Mouse (Mus musculus): ENCODE data around the gene Ceacam9.
"Not testable (repeated sequence)": the region's sequence is repeated elsewhere in the genome, so short reads cannot be mapped to it uniquely, and the experiment has no call there.

Gene Ceacam9

DNA sequence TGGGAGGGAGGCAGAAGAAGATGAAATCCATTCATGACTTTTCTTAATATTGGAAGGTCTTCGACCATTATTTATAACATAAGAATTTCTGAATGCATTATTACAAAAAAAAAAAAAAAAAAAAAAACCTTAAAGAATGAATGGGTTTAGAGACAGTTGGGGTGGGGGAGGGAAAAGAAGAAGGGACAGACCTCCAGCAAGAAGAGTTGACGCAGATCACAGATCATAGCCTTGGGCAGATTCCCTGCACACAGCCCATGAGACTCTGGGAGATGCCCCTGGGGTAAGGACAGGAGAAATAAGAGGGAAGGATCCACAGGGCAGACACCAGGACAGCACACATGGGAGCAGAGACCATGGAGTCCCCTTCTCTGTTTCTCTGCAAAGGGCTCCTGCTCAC lies at the start of gene Ceacam9:
Ceacam9 (plus strand) TSS at position 301 of the 400 bp plus-strand sequence.
- no peak for DNase-seq (ENCODE audit: low spot score)

DNA sequence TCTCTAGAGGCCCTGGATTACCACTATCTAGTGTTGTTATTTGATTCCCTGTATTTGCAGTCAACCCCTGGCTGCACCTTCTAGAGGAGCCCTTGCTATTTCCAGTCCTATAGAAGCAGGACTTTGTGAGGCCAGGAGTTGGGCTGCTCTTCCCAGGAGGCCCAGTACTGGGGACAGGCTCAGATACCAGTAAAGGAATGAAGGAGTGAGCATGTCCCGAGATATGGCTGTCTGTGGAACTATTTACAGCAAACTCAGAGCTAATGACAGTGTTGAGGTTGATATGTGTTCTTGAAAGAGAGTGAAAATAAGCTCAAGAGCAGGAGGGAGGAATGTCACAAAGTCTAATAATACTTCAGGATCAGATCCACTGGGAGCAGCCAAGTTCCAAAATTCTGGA lies 47.9 kb upstream of the Ceacam9 start:
- no peak for DNase-seq (ENCODE audit: low spot score)

DNA sequence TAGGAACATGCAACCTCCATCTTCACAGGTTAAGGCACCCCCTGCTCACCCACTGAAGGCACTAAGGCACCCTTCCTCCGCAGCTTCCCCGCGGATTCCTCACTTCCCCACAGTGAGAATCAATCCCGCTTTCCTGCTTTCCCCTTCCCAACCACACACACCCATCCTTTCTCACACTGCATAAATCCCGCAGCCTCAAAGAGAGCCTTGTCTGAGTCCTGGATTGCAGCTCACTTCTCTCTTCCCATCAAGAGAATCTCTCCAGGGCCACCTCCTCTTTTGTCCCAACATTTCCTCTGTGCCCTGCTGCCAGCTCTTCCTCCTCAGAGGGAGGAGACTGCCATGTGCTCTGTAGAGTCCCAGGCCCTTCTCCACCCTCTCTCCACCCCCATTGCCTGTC lies 47.0 kb upstream of the Ceacam9 start:
- not testable (repeated sequence) for DNase-seq (ENCODE audit: low spot score)

DNA sequence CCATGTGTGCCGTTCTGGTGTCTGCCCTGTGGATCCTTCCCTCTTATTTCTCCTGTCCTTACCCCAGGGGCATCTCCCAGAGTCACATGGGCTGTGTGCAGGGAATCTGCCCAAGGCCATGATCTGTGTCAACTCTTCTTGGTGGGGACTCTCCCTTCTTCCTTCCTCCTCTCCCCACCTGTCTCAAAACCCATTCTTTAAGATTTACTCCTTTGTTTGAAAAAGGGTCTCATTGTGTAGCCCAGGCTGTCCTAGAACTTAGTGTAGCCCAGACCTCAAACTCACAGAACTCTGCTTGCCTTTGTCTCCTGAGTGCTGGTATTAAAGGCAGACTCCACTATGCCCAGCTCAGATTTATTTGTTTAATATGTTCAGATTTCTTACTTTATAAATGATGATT lies 46.1 kb upstream of the Ceacam9 start, which contains the start of gene Ceacam15:
Ceacam15 (minus strand) TSS at position 101 of the 400 bp plus-strand sequence.
- DNase-seq (ENCODE audit: low spot score): no peak

DNA sequence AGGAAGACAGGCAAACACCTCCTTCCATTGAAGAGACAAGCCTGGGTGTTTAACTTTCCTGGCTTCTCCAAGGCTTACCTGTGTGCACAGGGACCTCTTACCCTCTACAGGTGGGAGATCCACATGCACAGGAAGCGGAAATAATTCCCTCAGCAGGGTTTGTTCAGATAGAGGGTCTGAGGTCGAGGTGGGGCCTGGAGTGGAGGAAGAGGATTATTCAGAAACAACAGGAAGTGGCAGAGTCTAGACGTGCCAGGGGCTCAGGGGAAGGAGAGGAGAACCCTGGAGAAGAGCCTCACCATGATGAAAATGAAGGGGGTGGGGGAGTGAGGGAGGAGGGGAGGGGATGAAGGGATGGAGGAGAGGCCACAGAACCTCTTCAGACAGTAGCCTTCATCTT lies 41.5 kb upstream of the Ceacam9 start:
- DNase-seq (ENCODE audit: low spot score): not testable (repeated sequence)

DNA sequence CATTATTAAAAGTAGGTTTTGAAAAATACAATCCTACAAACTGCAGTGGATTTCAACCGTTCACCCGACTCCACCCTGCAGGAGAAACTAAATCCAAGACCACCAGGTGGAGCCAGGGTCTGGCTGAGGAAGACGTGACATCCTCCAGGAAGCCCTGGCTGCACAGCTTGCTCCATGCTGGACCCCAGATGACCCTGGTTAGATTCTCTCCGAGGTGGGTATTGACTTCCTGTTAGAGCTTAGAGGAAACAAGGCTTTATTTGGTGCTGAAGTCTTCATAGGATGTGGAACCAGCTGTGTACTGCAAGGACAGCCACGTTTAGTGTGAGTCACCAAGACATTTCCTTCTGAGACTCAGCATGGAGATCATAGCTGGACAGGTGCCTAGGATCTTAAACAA lies 32.5 kb upstream of the Ceacam9 start:
- no peak for DNase-seq (ENCODE audit: low spot score)

DNA sequence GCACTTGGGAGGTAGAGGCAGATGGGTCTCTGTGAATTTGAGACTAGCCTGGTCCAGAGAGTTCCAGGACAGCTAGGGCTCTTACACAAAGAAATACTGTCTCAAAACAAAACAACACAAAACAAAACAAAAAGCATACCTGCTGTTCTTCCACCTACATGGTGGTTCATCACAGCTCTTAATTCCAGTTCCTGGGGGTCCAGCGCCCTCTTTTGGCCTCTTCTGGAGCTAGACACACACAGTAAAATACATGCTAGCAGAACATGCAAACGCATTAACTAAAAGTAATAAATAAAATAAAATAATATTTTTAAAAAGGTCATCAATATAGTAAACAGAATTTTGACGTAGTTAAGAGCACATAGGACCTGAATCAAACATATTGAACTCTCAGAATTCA lies 26.7 kb upstream of the Ceacam9 start:
- DNase-seq (ENCODE audit: low spot score): no peak

DNA sequence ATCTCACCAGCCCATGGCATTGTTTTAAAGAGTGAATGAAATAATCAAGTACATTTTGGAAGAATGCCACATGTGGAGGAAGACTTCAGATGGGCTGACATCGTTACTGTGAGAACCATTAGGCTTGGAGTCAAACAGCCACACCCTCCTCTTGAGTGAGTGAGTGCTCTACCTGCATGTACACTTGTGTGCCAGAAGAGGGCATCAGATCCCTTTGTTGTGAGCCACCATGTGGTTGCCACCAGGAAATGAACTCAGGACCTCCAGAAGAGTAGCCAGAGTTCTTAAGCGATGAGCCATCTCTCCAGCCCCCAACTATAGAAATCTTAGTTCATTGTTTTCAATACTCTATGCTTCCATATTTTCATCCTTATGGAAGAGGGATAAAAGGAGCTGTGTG lies 22.7 kb upstream of the Ceacam9 start:
- DNase-seq (ENCODE audit: low spot score): peak; percentile 56

DNA sequence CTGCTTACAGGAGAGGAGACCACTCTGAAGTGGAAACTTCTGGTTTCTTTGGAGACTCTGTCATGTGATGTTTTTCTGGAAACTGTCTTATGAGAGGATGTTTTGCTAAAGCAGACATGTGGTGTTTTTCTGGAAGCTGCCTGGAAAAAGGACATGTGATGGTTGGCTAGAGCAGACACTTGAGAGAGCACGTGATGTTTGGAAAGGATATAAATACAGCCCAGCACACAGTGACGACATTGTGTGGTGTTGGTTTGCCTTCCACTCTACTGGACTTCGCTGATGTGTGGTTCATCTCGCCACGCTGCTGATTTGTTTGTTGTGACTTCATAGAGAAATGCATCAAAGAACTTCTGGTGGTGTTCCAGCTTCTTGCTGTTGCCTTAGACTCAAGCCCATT lies 21.1 kb upstream of the Ceacam9 start:
- DNase-seq (ENCODE audit: low spot score): no peak

DNA sequence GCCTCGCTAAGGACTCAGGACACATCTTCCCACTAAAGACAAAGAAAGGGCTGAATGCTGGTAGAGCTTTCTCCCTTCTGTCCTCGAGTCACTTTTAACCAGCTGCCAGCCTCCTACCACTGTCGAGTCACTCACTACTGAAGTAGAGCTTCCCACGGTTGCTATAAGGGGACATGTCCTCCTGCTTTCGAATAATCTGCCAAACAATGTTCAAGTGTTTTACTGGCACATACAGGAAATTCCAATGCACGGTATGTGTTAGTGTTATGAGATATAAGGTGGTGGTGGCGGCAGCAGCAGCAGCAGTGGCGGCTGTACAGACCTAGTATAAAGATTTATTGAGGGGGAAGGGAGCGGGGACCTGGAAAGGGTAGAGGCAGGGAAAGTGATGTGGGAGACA lies 15.3 kb upstream of the Ceacam9 start:
- DNase-seq (ENCODE audit: low spot score): no peak

DNA sequence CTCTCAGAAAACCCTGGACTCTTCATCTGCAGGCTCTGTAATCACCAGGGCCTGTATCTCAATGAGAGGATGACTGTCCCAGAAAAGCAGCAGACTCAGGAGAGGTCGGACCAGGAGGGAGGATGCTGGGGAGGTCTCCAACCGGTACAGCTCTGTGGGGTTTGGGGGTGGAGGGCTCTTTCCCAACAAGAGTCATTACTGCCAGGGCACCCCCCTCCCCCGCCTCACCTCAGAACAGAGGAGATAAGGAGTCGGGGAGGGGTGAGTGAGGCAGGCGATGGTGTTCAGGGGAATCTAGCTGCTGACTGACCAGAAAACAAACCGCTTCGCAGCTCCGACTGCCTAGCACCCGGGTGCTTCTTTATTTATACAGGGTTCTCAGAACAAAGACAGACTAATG lies 13.5 kb upstream of the Ceacam9 start:
- DNase-seq (ENCODE audit: low spot score): no peak

DNA sequence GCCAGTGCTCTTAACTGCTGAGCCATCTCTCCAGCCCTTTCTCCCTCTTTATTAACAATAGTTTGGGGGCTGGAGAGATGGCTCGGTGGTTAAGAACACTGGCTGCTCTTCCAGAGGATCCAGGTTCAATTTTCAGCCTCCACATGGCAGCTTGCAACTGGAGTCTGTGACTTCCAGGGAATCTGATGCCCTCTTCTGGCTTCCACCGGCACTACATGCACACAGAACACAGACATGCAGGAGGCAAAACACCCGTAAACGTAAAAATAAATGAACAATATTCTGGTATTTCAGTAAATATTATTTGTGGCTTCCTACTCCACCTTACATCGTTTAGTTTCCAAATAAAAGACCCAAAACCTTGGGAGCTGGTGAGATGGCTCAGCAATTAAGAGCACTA lies 11.1 kb upstream of the Ceacam9 start:
- DNase-seq (ENCODE audit: low spot score): peak; percentile 33

DNA sequence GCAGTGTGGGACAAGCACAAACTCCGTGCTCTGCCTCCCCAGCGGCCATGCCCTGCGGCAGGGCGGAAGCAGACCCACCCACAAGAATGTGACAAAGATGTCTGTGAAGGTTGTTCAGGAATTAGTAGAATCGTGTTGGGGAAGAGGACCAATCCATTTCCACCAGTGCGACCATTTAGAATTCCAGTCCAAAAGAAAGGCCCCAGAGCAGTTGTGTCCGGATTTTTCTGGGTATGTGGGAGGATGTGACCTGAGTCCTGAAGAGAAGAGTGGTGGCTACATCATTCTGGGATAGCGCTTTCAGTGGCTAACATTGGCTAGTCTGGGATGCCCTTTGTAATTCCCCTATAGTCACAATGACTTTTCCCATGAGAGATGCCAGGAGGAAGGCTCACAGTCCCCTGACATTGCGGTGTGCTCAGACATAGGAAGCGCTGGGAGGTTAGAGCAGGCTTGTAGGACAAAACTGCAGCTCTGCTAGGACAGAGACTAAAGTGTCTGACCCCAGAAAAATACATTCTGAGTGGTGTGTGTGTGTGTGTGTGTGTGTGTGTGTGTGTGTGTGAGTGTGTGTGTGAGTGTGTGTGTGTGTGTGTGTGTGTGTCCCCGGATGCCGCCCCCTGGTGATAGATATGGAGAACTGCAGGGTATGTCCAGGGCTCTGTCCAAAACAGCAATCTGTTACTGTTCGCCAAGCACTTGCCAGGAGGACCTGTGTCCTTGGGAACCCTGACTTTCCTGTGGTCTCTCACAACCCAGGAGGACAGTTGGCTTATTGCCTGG lies 8.9 kb upstream of the Ceacam9 start:
- DNase-seq (ENCODE audit: low spot score): no peak

DNA sequence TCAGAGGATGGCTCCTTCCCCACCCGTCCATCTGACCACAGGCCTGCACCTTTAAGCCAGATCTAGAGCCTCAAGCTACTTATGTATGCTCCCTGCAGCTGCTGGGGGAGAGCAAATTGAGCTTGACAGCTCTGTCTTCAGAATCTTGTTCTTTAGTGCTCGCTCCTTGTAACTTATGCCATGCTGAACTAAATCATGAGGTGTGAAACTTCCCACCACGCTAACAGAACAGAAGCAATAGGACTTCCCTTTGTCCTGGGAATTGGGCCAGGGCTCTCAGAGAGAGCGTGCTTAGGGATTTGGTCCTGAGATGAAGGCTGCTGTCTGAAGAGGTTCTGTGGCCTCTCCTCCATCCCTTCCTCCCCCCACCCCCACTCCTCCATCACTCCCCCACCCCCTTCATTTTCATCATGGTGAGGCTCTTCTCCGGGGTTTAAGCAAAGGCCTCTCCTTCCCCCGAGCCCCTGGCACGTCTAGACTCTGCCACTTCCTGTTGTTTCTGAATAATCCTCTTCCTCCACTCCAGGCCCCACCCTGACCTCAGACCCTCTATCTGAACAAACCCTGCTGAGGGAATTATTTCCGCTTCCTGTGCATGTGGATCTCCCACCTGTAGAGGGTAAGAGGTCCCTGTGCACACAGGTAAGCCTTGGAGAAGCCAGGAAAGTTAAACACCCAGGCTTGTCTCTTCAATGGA lies 5.1 kb upstream of the Ceacam9 start:
- DNase-seq (ENCODE audit: low spot score): not testable (repeated sequence)

DNA sequence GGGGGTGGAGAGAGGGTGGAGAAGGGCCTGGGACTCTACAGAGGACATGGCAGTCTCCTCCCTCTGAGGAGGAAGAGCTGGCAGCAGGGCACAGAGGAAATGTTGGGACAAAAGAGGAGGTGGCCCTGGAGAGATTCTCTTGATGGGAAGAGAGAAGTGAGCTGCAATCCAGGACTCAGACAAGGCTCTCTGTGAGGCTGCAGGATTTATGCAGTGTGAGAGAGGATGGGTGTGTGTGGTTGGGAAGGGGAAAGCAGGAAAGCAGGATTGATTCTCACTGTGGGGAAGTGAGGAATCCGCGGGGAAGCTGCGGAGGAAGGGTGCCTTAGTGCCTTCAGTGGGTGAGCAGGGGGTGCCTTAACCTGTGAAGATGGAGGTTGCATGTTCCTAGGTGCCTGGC lies 761 bp downstream of the Ceacam9 start:
- not testable (repeated sequence) for DNase-seq (ENCODE audit: low spot score)

DNA sequence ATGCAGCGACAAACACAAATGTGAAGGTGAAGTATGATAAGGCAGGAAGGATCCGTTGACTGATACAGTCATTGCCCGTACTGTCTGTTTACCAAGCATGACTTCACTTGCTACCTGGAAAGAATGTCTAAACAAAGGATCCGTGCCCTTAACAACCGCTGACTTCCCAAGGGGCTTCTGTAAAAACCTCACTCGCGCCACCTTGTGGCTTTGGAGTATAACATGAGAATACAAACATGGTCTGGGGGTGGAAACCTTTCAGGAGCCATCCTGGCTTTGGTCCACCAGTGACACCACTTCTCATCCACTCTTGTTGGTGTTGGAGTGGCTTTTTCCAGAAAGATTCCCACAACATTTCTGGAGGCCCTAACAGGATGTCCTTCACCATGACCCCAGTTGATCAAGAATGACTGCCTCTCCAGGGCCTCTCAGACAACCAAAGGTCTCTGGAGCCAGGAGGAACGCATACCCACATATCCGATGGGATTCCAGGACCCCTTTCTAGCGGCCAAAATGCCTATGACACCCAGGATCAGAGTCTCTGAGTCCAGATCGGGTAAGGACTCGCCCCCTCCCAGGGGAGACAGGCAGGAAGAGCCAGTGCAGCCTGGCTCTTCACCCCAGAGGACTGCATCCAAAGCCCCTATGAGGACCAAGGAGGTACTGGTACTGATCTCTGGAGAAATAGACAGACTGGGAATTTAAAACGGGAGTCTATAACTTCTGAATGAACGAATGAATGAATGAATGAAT lies 7.0 kb downstream of the Ceacam9 start:
- DNase-seq (ENCODE audit: low spot score): peak; percentile 93

DNA sequence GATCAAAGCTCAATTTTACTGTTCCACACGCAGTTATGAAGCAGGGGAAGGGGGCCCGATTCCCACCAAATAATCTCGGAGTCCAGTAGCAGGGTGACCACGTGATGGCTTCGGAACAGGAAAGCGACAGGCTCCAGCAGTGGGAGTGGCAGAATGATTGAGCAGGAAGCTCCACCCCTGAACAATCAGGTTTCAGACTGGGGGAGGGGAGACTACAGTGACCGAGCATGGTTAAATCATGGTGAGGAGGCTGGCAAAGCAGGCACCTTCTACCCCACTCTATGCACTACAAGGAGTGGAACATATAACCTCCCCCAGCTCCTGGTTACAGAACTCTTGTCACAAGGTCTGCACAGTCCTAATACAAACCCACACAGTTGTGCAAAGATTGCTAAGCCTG lies 7.8 kb downstream of the Ceacam9 start:
- DNase-seq (ENCODE audit: low spot score): peak; percentile 80

DNA sequence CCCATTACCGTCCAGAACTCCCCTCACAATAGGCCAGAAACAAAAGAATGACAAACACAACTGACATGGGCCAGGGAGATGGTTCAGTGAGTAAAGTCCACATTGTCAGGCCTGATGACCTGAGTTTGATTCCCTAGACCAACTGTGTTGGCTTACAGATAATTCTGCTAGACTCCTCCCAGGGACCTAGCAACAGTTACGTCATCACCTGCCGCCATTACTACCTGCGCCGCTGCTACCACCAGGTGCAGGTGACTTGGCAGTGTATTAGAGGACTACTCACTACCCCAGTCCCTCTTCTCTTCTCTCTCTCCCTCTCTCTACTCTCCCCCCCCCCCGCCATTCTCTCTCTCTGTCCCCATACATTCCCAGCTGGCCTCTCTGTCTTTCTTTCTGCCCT lies 9.1 kb downstream of the Ceacam9 start:
- DNase-seq (ENCODE audit: low spot score): no peak

DNA sequence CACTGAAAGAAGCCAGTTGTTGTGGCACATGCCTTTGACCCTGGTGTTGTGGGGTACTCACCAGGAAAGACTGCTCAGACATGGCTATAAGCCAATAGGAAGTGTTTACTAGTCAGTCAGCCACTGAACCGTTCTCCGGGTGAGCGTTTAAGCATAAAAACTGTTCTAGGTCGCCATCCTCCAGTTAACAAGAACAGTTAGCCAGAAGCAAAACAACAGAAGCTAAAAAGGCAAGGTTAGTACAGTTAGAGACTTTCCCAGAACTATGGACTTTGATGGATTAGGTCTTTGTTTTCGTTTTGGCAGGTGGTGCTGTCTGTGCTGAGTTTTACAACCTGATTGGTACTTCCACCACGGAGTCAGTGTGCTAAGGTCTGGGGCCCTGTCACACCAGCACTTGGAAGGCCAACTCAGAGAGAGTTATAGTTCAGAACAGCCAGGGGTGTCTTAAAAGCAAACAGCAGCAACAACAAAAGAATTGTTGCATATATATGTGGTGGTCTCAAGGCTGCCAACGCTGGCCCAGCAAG lies 10.2 kb downstream of the Ceacam9 start:
- DNase-seq (ENCODE audit: low spot score): no peak

DNA sequence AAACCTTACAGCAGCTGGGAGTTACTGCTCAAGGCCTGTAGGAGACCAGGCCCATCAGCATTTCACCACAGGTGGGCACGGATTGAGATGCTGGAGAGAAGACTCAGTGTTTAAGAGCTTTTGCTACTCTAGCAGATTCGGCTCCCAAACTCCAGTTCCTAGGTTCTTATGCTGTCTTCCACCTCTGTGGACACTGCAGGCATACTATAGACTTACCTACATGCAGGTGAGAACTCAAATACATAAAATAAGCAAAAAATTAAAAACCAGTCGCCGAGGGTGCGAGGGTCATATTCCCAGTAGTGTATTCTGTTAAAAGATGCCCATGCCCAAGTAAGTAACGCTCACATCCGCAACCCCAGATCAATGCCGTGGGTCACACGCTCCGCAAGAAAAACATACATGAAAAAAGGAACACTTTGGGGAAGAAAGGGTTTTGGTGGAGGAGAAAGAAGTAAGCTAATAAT lies 15.9 kb downstream of the Ceacam9 start:
- no peak for DNase-seq (ENCODE audit: low spot score)

DNA sequence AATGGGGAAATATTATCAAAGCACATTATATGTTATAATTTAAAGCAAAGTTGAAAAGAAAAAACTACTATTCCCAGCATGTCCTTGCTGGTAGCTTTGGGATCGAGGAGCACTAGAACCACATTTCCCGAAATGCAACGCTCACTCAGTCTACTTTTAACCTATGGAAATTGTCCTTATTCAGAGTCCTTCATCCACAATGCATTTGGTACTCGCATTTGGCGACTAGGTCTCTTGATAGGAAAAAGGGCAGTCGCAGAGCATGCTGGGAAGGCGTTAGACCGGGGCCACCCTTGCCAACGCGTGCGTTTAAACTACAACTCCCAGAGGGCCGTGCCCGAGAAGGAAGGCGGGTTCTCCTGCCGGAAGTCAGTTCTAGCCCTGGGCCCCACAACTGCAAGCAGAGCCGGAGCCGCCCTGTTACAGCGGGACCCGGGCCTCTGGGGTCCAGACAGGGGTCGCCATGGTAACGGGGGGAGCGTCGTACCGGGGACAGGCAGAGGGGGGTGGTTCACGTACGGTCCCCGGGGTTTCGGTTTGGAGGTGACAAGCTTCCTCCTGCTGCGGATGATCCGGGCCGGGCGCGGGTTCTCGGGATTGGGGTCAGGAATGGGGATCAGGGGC lies 16.5 kb downstream of the Ceacam9 start, which contains the start of gene Ap2s1:
Ap2s1 (plus strand) TSS at position 338 of the 624 bp plus-strand sequence.
- peak; percentile 99 for DNase-seq (ENCODE audit: low spot score)

DNA sequence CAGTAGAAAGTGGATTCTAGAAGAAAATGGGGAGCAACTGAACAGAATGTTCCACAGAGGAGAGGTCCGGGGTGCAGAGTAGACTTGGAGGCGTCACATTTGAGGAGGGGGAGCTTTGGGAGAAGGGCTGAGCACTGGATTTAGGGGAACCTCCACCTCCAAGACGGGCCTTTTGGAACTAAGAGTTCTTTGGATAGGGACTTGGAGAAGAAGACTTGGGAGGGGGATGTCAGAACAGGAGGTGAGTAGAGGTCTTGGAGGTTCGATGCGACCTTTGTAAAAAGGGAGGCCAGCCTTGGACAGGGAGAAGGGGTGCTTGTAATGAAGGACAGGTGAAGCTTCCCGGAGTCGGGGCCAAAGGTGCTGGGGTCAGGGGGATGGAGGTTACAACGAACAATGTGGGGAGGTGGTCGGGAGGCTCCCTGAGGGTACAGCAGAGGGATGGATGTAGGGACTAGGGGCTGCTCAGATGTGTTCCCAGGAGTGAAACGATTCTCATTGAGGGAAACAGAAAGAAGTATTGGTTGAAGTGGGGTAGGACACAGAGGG lies 17.4 kb downstream of the Ceacam9 start:
- no peak for DNase-seq (ENCODE audit: low spot score)
